Mouse (Mus musculus): ENCODE measurements around the gene Ccdc122. TPM values are rescaled to one million over a fixed set of nuclear protein-coding genes. Genes with fewer than 3 reads are reported as not detected.
"Not testable (repeated sequence)": the region's sequence is repeated elsewhere in the genome, so short reads cannot be mapped to it uniquely, and the experiment has no call there.

Ccdc122 gene
- polyA plus RNA-seq, 1 experiment from 2014 or later, result 4.7 TPM

GRCm38 (mm10) chr14:77033391-77033790 lies 3.2 kb upstream of the Ccdc122 start:
- Histone ChIP-seq H3K4me2 (no peak overlapping the region), H3K36me3 (peaks cover 3% of the 10 kb centered on the region; the same call in 1 of the 2 replicates), H3K4me3 (no peak overlapping the region), H3K27me3 (no peaks in the 10 kb centered on the region), H3K4me1 (peaks cover 26% of the 10 kb centered on the region), H3K27ac (no peak overlapping the region), H3K9ac (no peak overlapping the region), H3K9me3 (no peaks in the 10 kb centered on the region)
- no peak for ATAC-seq (ENCODE audit: borderline replicate concordance, extremely low read depth, low FRiP score, low TSS enrichment)
- WGBS, result 86% methylated on average over 3 of the region's 3 CpGs

GRCm38 (mm10) chr14:77034175-77034915 lies 2.2 kb upstream of the Ccdc122 start:
- H3K27me3 ChIP-seq, result no peaks in the 10 kb centered on the region
- no peak for ATAC-seq (ENCODE audit: borderline replicate concordance, extremely low read depth, low FRiP score, low TSS enrichment)
- H3K9ac ChIP-seq, result no peak overlapping the region
- WGBS, result 65% methylated on average over 7 of the region's 7 CpGs
- H3K4me3 ChIP-seq, result no peak overlapping the region
- no peak overlapping the region for H3K27ac ChIP-seq
- H3K9me3 ChIP-seq, result no peaks in the 10 kb centered on the region
- H3K4me1 ChIP-seq, result peaks cover 26% of the 10 kb centered on the region
- H3K36me3 ChIP-seq, result no peaks in the 10 kb centered on the region
- H3K4me2 ChIP-seq, result no peak overlapping the region

GRCm38 (mm10) chr14:77034970-77035369 lies 1.6 kb upstream of the Ccdc122 start:
- H3K4me3 ChIP-seq, result no peak overlapping the region
- H3K36me3 ChIP-seq, result no peaks in the 10 kb centered on the region
- 76% methylated on average over 8 of the region's 8 CpGs for WGBS
- H3K4me2 ChIP-seq, result no peak overlapping the region
- peaks cover 26% of the 10 kb centered on the region for H3K4me1 ChIP-seq
- H3K27ac ChIP-seq, result no peak overlapping the region
- H3K27me3 ChIP-seq, result no peaks in the 10 kb centered on the region
- no peaks in the 10 kb centered on the region for H3K9me3 ChIP-seq
- no peak overlapping the region for H3K9ac ChIP-seq
- ATAC-seq (ENCODE audit: borderline replicate concordance, extremely low read depth, low FRiP score, low TSS enrichment), result no peak

GRCm38 (mm10) chr14:77037330-77037729 lies 758 bp downstream of the Ccdc122 start:
- 0 out of 2 replicates have a peak overlapping the region, but pooled peaks have one; percentile 5 for H3K27ac ChIP-seq

GRCm38 (mm10) chr14:77037832-77038425 lies 1.4 kb downstream of the Ccdc122 start:
- H3K27me3 ChIP-seq, result no peaks in the 10 kb centered on the region
- H3K4me3 ChIP-seq, result no peak overlapping the region
- H3K9me3 ChIP-seq, result no peaks in the 10 kb centered on the region
- peaks cover 20% of the 10 kb centered on the region for H3K4me1 ChIP-seq
- H3K9ac ChIP-seq, result no peak overlapping the region
- WGBS, result 72% methylated on average over 8 of the region's 8 CpGs
- H3K27ac ChIP-seq, result 0 out of 2 replicates have a peak overlapping the region, but pooled peaks have one; percentile 5
- H3K36me3 ChIP-seq, result no peaks in the 10 kb centered on the region
- no peak overlapping the region; the same call in 1 of the 2 replicates for H3K4me2 ChIP-seq
- ATAC-seq (ENCODE audit: borderline replicate concordance, extremely low read depth, low FRiP score, low TSS enrichment), result no peak

More at GRCm38 (mm10) chr14:77037330-77037729, 758 bp downstream of the Ccdc122 start:
- Histone ChIP-seq H3K4me3 (peak overlapping the region; percentile 82), H3K27me3 (no peaks in the 10 kb centered on the region), H3K9me3 (no peaks in the 10 kb centered on the region), H3K4me1 (peaks cover 20% of the 10 kb centered on the region), H3K9ac (no peak overlapping the region), H3K36me3 (no peaks in the 10 kb centered on the region), H3K4me2 (peak overlapping the region; percentile 85)
- ATAC-seq (ENCODE audit: borderline replicate concordance, extremely low read depth, low FRiP score, low TSS enrichment), result no peak
- whole genome bisulfite sequencing, result 64% methylated on average over 5 of the region's 5 CpGs

- H3K36me3 ChIP-seq, result no peaks in the 10 kb centered on the region
- H3K9ac ChIP-seq, result no peak overlapping the region
- no peaks in the 10 kb centered on the region for H3K27me3 ChIP-seq
- H3K4me2 ChIP-seq, result no peak overlapping the region
- no peaks in the 10 kb centered on the region for H3K4me1 ChIP-seq
- no peak for ATAC-seq (ENCODE audit: borderline replicate concordance, extremely low read depth, low FRiP score, low TSS enrichment)
- H3K4me3 ChIP-seq, result no peak overlapping the region
- no peaks in the 10 kb centered on the region for H3K9me3 ChIP-seq
- H3K27ac ChIP-seq, result no peak overlapping the region
Observed at GRCm38 (mm10) chr14:77053288-77053687, 16.7 kb downstream of the Ccdc122 start.

- no peaks in the 10 kb centered on the region for H3K9me3 ChIP-seq
- no peak overlapping the region for H3K27ac ChIP-seq
- no peak overlapping the region for H3K9ac ChIP-seq
- no peaks in the 10 kb centered on the region for H3K27me3 ChIP-seq
- H3K4me1 ChIP-seq, result no peaks in the 10 kb centered on the region
- no peak for ATAC-seq (ENCODE audit: borderline replicate concordance, extremely low read depth, low FRiP score, low TSS enrichment)
- no peak overlapping the region for H3K4me3 ChIP-seq
- H3K36me3 ChIP-seq, result no peaks in the 10 kb centered on the region
- no peak overlapping the region for H3K4me2 ChIP-seq
- 84% methylated on average over 1 of the region's 1 CpGs for WGBS
Observed at GRCm38 (mm10) chr14:77069361-77069760, 32.8 kb downstream of the Ccdc122 start.

- no peaks in the 10 kb centered on the region for H3K9me3 ChIP-seq
- no peak overlapping the region for H3K4me3 ChIP-seq
- 84% methylated on average over 5 of the region's 5 CpGs for WGBS
- no peaks in the 10 kb centered on the region for H3K36me3 ChIP-seq
- no peak for ATAC-seq (ENCODE audit: borderline replicate concordance, extremely low read depth, low FRiP score, low TSS enrichment)
- no peaks in the 10 kb centered on the region for H3K27me3 ChIP-seq
- no peak overlapping the region for H3K9ac ChIP-seq
- no peaks in the 10 kb centered on the region for H3K4me1 ChIP-seq
- H3K27ac ChIP-seq, result no peak overlapping the region
- no peak overlapping the region for H3K4me2 ChIP-seq
Observed at GRCm38 (mm10) chr14:77081248-77081647, 44.7 kb downstream of the Ccdc122 start.

GRCm38 (mm10) chr14:77100285-77100684 lies 63.7 kb downstream of the Ccdc122 start:
- H3K27me3 ChIP-seq, result no peaks in the 10 kb centered on the region
- no peaks in the 10 kb centered on the region for H3K9me3 ChIP-seq
- no peak overlapping the region for H3K27ac ChIP-seq
- no peak overlapping the region for H3K9ac ChIP-seq
- no peak overlapping the region for H3K4me3 ChIP-seq
- H3K4me1 ChIP-seq, result no peaks in the 10 kb centered on the region
- WGBS, result 58% methylated on average over 2 of the region's 2 CpGs
- H3K36me3 ChIP-seq, result no peaks in the 10 kb centered on the region
- ATAC-seq (ENCODE audit: borderline replicate concordance, extremely low read depth, low FRiP score, low TSS enrichment), result no peak
- no peak overlapping the region for H3K4me2 ChIP-seq

GRCm38 (mm10) chr14:77110622-77111021 lies 74.0 kb downstream of the Ccdc122 start:
- H3K36me3 ChIP-seq; H3K27ac ChIP-seq; H3K27me3 ChIP-seq; H3K4me1 ChIP-seq; H3K9ac ChIP-seq; H3K4me3 ChIP-seq; H3K4me2 ChIP-seq; H3K9me3 ChIP-seq; ATAC-seq (ENCODE audit: borderline replicate concordance, extremely low read depth, low FRiP score, low TSS enrichment): not testable (repeated sequence)
- 80% methylated on average over 5 of the region's 5 CpGs for WGBS

- Histone ChIP-seq H3K4me2 (no peak overlapping the region), H3K36me3 (no peaks in the 10 kb centered on the region), H3K9ac (no peak overlapping the region), H3K9me3 (no peaks in the 10 kb centered on the region), H3K4me1 (no peaks in the 10 kb centered on the region), H3K27me3 (no peaks in the 10 kb centered on the region), H3K4me3 (no peak overlapping the region), H3K27ac (no peak overlapping the region)
- WGBS, result 90% methylated on average over 5 of the region's 5 CpGs
- ATAC-seq (ENCODE audit: borderline replicate concordance, extremely low read depth, low FRiP score, low TSS enrichment), result no peak
Observed at GRCm38 (mm10) chr14:77130612-77131011, 94.0 kb downstream of the Ccdc122 start.

GRCm38 (mm10) chr14:77136936-77137335 lies 100.4 kb downstream of the Ccdc122 start:
- no peak overlapping the region for H3K4me3 ChIP-seq
- no peak overlapping the region for H3K4me2 ChIP-seq
- H3K9me3 ChIP-seq, result no peaks in the 10 kb centered on the region
- no peaks in the 10 kb centered on the region for H3K4me1 ChIP-seq
- no peaks in the 10 kb centered on the region for H3K36me3 ChIP-seq
- no peak overlapping the region for H3K27ac ChIP-seq
- H3K27me3 ChIP-seq, result no peaks in the 10 kb centered on the region; the same call in 1 of the 2 replicates
- H3K9ac ChIP-seq, result no peak overlapping the region
- WGBS, result 40% methylated on average over 6 of the region's 6 CpGs
- no peak for ATAC-seq (ENCODE audit: borderline replicate concordance, extremely low read depth, low FRiP score, low TSS enrichment)

Data from lung, embryonic 15.5 days (tissue).